29 mouse cellular contexts compared by ENCODE assay signal in the genomic region with DNA sequence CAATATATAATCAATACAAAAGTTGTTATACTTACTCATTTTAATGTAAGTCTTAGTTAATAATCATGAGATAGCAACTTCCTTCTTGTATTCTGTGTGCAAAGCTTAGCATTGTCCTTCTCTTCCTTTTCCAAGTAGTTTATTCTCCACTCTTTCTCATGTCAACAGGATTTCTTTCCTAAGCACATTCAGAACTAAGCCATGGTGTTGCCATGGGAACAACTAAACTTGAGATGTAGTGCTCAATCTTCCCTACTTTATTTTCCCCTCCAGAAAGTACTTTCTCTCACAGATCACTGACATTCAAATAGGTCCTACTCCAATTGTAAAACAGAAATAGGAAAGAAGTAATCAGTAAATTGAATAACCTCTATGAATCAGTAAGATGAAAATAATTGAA.
A peak's percentile ranks its signal among the peaks of the same experiment; 100 is the strongest.
DNase-seq lines count a peak whose midpoint lies in the region; ATAC-seq and TF ChIP-seq lines count a peak whose summit lies in the region.
"Had no signal": no experiment of that assay in that cellular context is flagged by ENCODE, and none has a peak within 500 bp of the region (broad histone marks: within the 10 kb centered on the region; RNA-seq: fewer than 3 reads in every experiment).

No protein-coding gene starts in this region.

- H3K4me1 ChIP-seq in forebrain, embryonic 14.5 days (ENCODE audit: control insufficient read depth, insufficient read depth, low read length): no peaks in the 10 kb centered on the region
- H3K4me1 ChIP-seq in forebrain, embryonic 12.5 days: no peaks in the 10 kb centered on the region
- H3K4me1 ChIP-seq in midbrain, embryonic 11.5 days (ENCODE audit: control insufficient read depth, insufficient read depth, low read length): no peaks in the 10 kb centered on the region
- no peaks in the 10 kb centered on the region for H3K4me1 ChIP-seq in midbrain, embryonic 13.5 days (replicated peaks)
- H3K4me1 ChIP-seq: heart, embryonic 10.5 days; heart, embryonic 13.5 days; hindbrain, embryonic 12.5 days; hindbrain, embryonic 15.5 days; intestine, embryonic 15.5 days had no signal

- no peaks in the 10 kb centered on the region for H3K27me3 ChIP-seq in forebrain, embryonic 14.5 days (replicated peaks; ENCODE audit: control insufficient read depth, insufficient read depth, low read length)
- H3K27me3 ChIP-seq in forebrain, embryonic 12.5 days: no peaks in the 10 kb centered on the region
- no peaks in the 10 kb centered on the region for H3K27me3 ChIP-seq in midbrain, embryonic 11.5 days (ENCODE audit: control insufficient read depth, insufficient read depth, low read length)
- no peaks in the 10 kb centered on the region for H3K27me3 ChIP-seq in midbrain, embryonic 13.5 days
- H3K27me3 ChIP-seq: CH12.LX; heart, embryonic 13.5 days; hindbrain, embryonic 12.5 days; hindbrain, embryonic 15.5 days; intestine, embryonic 15.5 days; Patski had no signal

- H3K4me2 ChIP-seq in forebrain, embryonic 14.5 days (ENCODE audit: low read length): no peak overlapping the region
- H3K4me2 ChIP-seq in forebrain, embryonic 12.5 days: no peak overlapping the region
- no peak overlapping the region for H3K4me2 ChIP-seq in midbrain, embryonic 11.5 days
- H3K4me2 ChIP-seq in midbrain, embryonic 13.5 days (replicated peaks): no peak overlapping the region
- H3K4me2 ChIP-seq: heart, embryonic 13.5 days; hindbrain, embryonic 12.5 days; hindbrain, embryonic 15.5 days; intestine, embryonic 15.5 days had no signal

- TF ChIP-seq CTCF in brain, embryonic 14.5 days (IDR thresholded peaks at IDR 0.05; ENCODE audit: borderline replicate concordance, extremely low read depth, insufficient read depth, insufficient read length): no peak

- no peak overlapping the region for H3K9ac ChIP-seq in forebrain, embryonic 14.5 days (ENCODE audit: low read length)
- H3K9ac ChIP-seq in forebrain, embryonic 12.5 days: no peak overlapping the region
- no peak overlapping the region for H3K9ac ChIP-seq in midbrain, embryonic 11.5 days (ENCODE audit: low read length)
- H3K9ac ChIP-seq in midbrain, embryonic 13.5 days (replicated peaks): no peak overlapping the region
- H3K9ac ChIP-seq: heart, embryonic 13.5 days; hindbrain, embryonic 12.5 days; hindbrain, embryonic 15.5 days; intestine, embryonic 15.5 days had no signal

- H3K27ac ChIP-seq in forebrain, embryonic 14.5 days (ENCODE audit: low read depth, low read length): no peak overlapping the region
- H3K27ac ChIP-seq in forebrain, embryonic 12.5 days: no peak overlapping the region
- H3K27ac ChIP-seq in midbrain, embryonic 11.5 days (ENCODE audit: low read depth, low read length): no peak overlapping the region
- no peak overlapping the region for H3K27ac ChIP-seq in midbrain, embryonic 13.5 days
- H3K27ac ChIP-seq: heart, adult 2 months; heart, embryonic 10.5 days; heart, embryonic 13.5 days; hindbrain, embryonic 12.5 days; hindbrain, embryonic 15.5 days; intestine, embryonic 15.5 days had no signal

- TF ChIP-seq POLR2A in brain, embryonic 14.5 days (IDR thresholded peaks at IDR 0.05; ENCODE audit: borderline replicate concordance, extremely low read depth, insufficient read depth, insufficient read length, poor library complexity, severe bottlenecking): no peak

- no peak overlapping the region for H3K4me3 ChIP-seq in forebrain, embryonic 14.5 days (ENCODE audit: low read depth, low read length)
- H3K4me3 ChIP-seq in forebrain, embryonic 12.5 days (replicated peaks): no peak overlapping the region
- H3K4me3 ChIP-seq in midbrain, embryonic 11.5 days (ENCODE audit: low read depth, low read length): no peak overlapping the region
- no peak overlapping the region for H3K4me3 ChIP-seq in midbrain, embryonic 13.5 days (replicated peaks)
- H3K4me3 ChIP-seq: heart, adult 2 months; heart, embryonic 10.5 days; heart, embryonic 13.5 days; hindbrain, embryonic 12.5 days; hindbrain, embryonic 15.5 days; intestine, embryonic 15.5 days had no signal

- no peaks in the 10 kb centered on the region for H3K9me3 ChIP-seq in forebrain, embryonic 14.5 days (replicated peaks; ENCODE audit: control insufficient read depth, low read length)
- H3K9me3 ChIP-seq in forebrain, embryonic 12.5 days: no peaks in the 10 kb centered on the region
- H3K9me3 ChIP-seq in midbrain, embryonic 11.5 days (ENCODE audit: control insufficient read depth, low read length): no peaks in the 10 kb centered on the region
- H3K9me3 ChIP-seq in midbrain, embryonic 13.5 days: no peaks in the 10 kb centered on the region
- H3K9me3 ChIP-seq: heart, embryonic 10.5 days; heart, embryonic 13.5 days; hindbrain, embryonic 12.5 days; hindbrain, embryonic 15.5 days; intestine, embryonic 15.5 days had no signal

- ATAC-seq in forebrain, embryonic 14.5 days: no peak
- no peak for ATAC-seq in forebrain, embryonic 12.5 days (ENCODE audit: low FRiP score)
- ATAC-seq in midbrain, embryonic 11.5 days (ENCODE audit: low FRiP score): peak; percentile 30; the same call in 1 of the 2 replicates
- no peak for ATAC-seq in midbrain, embryonic 13.5 days
- ATAC-seq: intestine, embryonic 15.5 days; Patski had no signal

- DNase-seq in forebrain, embryonic 14.5 days (ENCODE audit: low spot score): peak; percentile 12
- DNase-seq in midbrain, embryonic 11.5 days (ENCODE audit: low spot score, missing footprints): no peak
- DNase-seq in R1 (ENCODE audit: low read depth, low spot score): peak; percentile 50
- peak; percentile 42 for DNase-seq in brain, embryonic 14.5 days (ENCODE audit: low read depth)
- no peak for DNase-seq in gastrocnemius, adult 8-10 months (ENCODE audit: low spot score in 2 of 2)
- DNase-seq in kidney, postnatal 14 days: no peak
- DNase-seq: adrenal gland, adult 2 months; adrenal gland, postnatal 14 days; B cell, adult 2 months; cerebellum, adult 11 months; cerebellum, adult 2 months; cerebellum, adult 9-11 months; cerebellum, postnatal 25 days; gastrocnemius, postnatal 10 days; gastrocnemius, postnatal 36 days; heart, adult 2 months; heart, postnatal 14 days; heart, postnatal 4 days; kidney, adult 11 months had no signal

- no peaks in the 10 kb centered on the region for H3K36me3 ChIP-seq in forebrain, embryonic 14.5 days (ENCODE audit: control insufficient read depth, insufficient read depth, low read length)
- no peaks in the 10 kb centered on the region for H3K36me3 ChIP-seq in forebrain, embryonic 12.5 days (replicated peaks)
- H3K36me3 ChIP-seq in midbrain, embryonic 11.5 days (ENCODE audit: control insufficient read depth, insufficient read depth, low read length): no peaks in the 10 kb centered on the region
- H3K36me3 ChIP-seq in midbrain, embryonic 13.5 days: no peaks in the 10 kb centered on the region
- H3K36me3 ChIP-seq: G1E; heart, embryonic 10.5 days; heart, embryonic 13.5 days; hindbrain, embryonic 12.5 days; hindbrain, embryonic 15.5 days; intestine, embryonic 15.5 days had no signal

Comparison
In these comparisons a context has a peak if more than half of its experiments do, and no peak if none do; other contexts are left out.
1. DNase-seq: peak in forebrain, embryonic 14.5 days (single experiment), R1 (single experiment) and brain, embryonic 14.5 days (single experiment); none in midbrain, embryonic 11.5 days (single experiment), gastrocnemius, adult 8-10 months (0 of 2) and kidney, postnatal 14 days (single experiment).